Mouse (Mus musculus) heart, postnatal 0 days (tissue): ENCODE measurements around the gene Tmem266.

Experiments
- CTCF ChIP-seq: IDR thresholded peaks from 2 replicates; pipeline ENCODE4 v1.5.1; 2016; ENCODE audit warnings: antibody characterized with exemption, control low read depth, low read depth
- EP300 ChIP-seq: IDR thresholded peaks from 2 replicates; pipeline ENCODE4 v1.6.1; 2016; ENCODE audit warnings: antibody characterized with exemption, low read depth

DNA sequence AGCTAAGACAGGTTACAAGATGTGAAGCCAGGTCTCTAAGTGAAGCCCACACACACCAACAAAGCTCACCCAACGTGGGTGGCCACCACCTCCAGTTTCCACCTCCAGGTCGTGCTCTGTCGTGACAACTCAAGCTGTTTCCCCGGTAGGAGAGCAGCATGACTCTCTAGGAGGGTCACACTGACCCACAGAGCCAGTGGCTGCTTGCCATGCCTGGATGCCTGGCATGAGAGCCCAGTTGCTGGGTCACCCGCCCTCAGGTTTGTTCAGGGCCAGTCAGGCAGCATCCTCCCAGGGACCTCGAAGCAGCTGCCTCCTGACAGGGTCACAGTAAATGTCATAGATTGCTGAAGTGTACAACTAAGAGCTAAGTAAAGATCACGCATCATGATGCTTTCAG is 34.1 kb downstream of the Tmem266 start:
- TF ChIP-seq CTCF (no peak), EP300 (no peak)
